Mouse (Mus musculus) embryonic facial prominence, embryonic 12.5 days (tissue): ENCODE data around the gene Borcs6. TPM values are rescaled to one million over a fixed set of nuclear protein-coding genes. Genes with fewer than 3 reads are reported as not detected.

Source experiments
- ATAC-seq: fragments of 200-750 bp; cut with Nextera tagmentation; 2 replicates; pipeline ENCODE4 v1.8.0; 2017; ENCODE audit not compliant: insufficient number of reproducible peaks, insufficient read depth, low FRiP score, low TSS enrichment
- H3K27ac ChIP-seq: fragments of 300-500 bp; sonication (generic); 2 replicates; pipeline ENCODE4 v1.5.1; 2016; ENCODE audit warnings: mild to moderate bottlenecking
- H3K27me3 ChIP-seq: fragments of 300-500 bp; sonication (generic); 2 replicates; pipeline ENCODE4 v1.6.1; 2016; ENCODE audit warnings: mild to moderate bottlenecking, moderate library complexity
- H3K36me3 ChIP-seq: fragments of 300-500 bp; sonication (generic); 2 replicates; pipeline ENCODE4 v1.6.1; 2016; ENCODE audit warnings: mild to moderate bottlenecking
- H3K4me1 ChIP-seq: fragments of 300-500 bp; sonication (generic); 2 replicates; pipeline ENCODE4 v1.6.1; 2016
- H3K4me2 ChIP-seq: fragments of 300-500 bp; sonication (generic); replicated peaks from 2 replicates; pipeline ENCODE4 v1.6.1; 2016; ENCODE audit warnings: mild to moderate bottlenecking, moderate library complexity
- H3K4me3 ChIP-seq: fragments of 300-500 bp; sonication (generic); 2 replicates; pipeline ENCODE4 v1.5.1; 2016; ENCODE audit warnings: mild to moderate bottlenecking
- H3K9ac ChIP-seq: fragments of 300-500 bp; sonication (generic); 2 replicates; pipeline ENCODE4 v1.6.1; 2016; ENCODE audit warnings: mild to moderate bottlenecking, moderate library complexity
- H3K9me3 ChIP-seq: fragments of 300-500 bp; sonication (generic); 2 replicates; pipeline ENCODE4 v1.6.1; 2016; ENCODE audit warnings: mild to moderate bottlenecking, moderate library complexity
- WGBS: fragments of 180-500 bp; shearing (Covaris S2); methylation state at CpG from one replicate; pipeline ENCODE4 v1.1.7; 2016; 5-methylcytosine and 5-hydroxymethylcytosine counted together
- polyA plus RNA-seq: library from polyadenylated mRNA; unstranded; fragments of >200 nt; fragmentation: Nextera tagmentation; extraction: Ambion mirVana; gene quantifications from 2 replicates; pipeline ENCODE4 v1.2.1, GENCODE M21; 2016

The Borcs6 gene
- polyA plus RNA-seq, 1 experiment from 2014 or later, result 12.3 TPM

- peaks cover 27% of the 10 kb centered on the region for H3K4me1 ChIP-seq
- H3K27ac ChIP-seq, result peak overlapping the region; percentile 85; the same call in 1 of the 2 replicates
- no peaks in the 10 kb centered on the region for H3K9me3 ChIP-seq
- no peaks in the 10 kb centered on the region for H3K27me3 ChIP-seq
- peak overlapping the region; percentile 56 for H3K4me2 ChIP-seq
- no peak for ATAC-seq
- peak overlapping the region; percentile 80 for H3K4me3 ChIP-seq
- WGBS, result 42% methylated on average over 9 of the region's 9 CpGs
- H3K36me3 ChIP-seq, result no peaks in the 10 kb centered on the region
- H3K9ac ChIP-seq, result peak overlapping the region; percentile 65
Measured at GRCm38 (mm10) chr11:69064259-69065133, 5.0 kb downstream of the Borcs6 start.

- WGBS, result 52% methylated on average over 3 of the region's 3 CpGs
- Histone ChIP-seq H3K9me3 (no peaks in the 10 kb centered on the region), H3K4me1 (peaks cover 29% of the 10 kb centered on the region), H3K4me3 (0 out of 2 replicates have a peak overlapping the region, but pooled peaks have one; percentile 45), H3K27me3 (no peaks in the 10 kb centered on the region), H3K36me3 (no peaks in the 10 kb centered on the region), H3K27ac (no peak overlapping the region), H3K9ac (no peak overlapping the region), H3K4me2 (peak overlapping the region; percentile 94)
- no peak for ATAC-seq
Measured at GRCm38 (mm10) chr11:69065394-69065925, 5.9 kb downstream of the Borcs6 start.

- H3K4me1 ChIP-seq, result peaks cover 23% of the 10 kb centered on the region
- 2% methylated on average over 29 of the region's 29 CpGs for WGBS
- H3K9ac ChIP-seq, result peak overlapping the region; percentile 44
Measured at GRCm38 (mm10) chr11:69066163-69066861, 6.8 kb downstream of the Borcs6 start.

GRCm38 (mm10) chr11:69066956-69067355 lies 7.4 kb downstream of the Borcs6 start:
- H3K36me3 ChIP-seq, result no peaks in the 10 kb centered on the region
- no peak for ATAC-seq
- H3K4me2 ChIP-seq, result peak overlapping the region; percentile 94
- H3K27me3 ChIP-seq, result no peaks in the 10 kb centered on the region
- H3K9me3 ChIP-seq, result no peaks in the 10 kb centered on the region
- peak overlapping the region; percentile 45 for H3K4me3 ChIP-seq
- peak overlapping the region; percentile 44; the same call in 1 of the 2 replicates for H3K9ac ChIP-seq
- H3K27ac ChIP-seq, result no peak overlapping the region
- WGBS, result 9% methylated on average over 8 of the region's 8 CpGs
- peaks cover 24% of the 10 kb centered on the region for H3K4me1 ChIP-seq

More at GRCm38 (mm10) chr11:69066163-69066861, 6.8 kb downstream of the Borcs6 start:
- Histone ChIP-seq H3K4me3 (peak overlapping the region; percentile 45), H3K9me3 (no peaks in the 10 kb centered on the region), H3K36me3 (no peaks in the 10 kb centered on the region), H3K27ac (no peak overlapping the region), H3K4me2 (peak overlapping the region; percentile 94), H3K27me3 (no peaks in the 10 kb centered on the region)
- no peak for ATAC-seq

- no peaks in the 10 kb centered on the region for H3K27me3 ChIP-seq
- H3K36me3 ChIP-seq, result no peaks in the 10 kb centered on the region
- peaks cover 30% of the 10 kb centered on the region for H3K4me1 ChIP-seq
- WGBS, result 63% methylated on average over 6 of the region's 6 CpGs
- no peak overlapping the region for H3K4me2 ChIP-seq
- no peak overlapping the region for H3K9ac ChIP-seq
- no peak overlapping the region for H3K4me3 ChIP-seq
- H3K9me3 ChIP-seq, result no peaks in the 10 kb centered on the region
- no peak overlapping the region for H3K27ac ChIP-seq
- no peak for ATAC-seq
Measured at GRCm38 (mm10) chr11:69067601-69068000, 8.1 kb downstream of the Borcs6 start.

GRCm38 (mm10) chr11:69070093-69070492 lies 10.6 kb downstream of the Borcs6 start:
- peak overlapping the region; percentile 78 for H3K9ac ChIP-seq
- H3K4me2 ChIP-seq, result peak overlapping the region; percentile 83
- peaks cover 29% of the 10 kb centered on the region for H3K4me1 ChIP-seq
- no peaks in the 10 kb centered on the region for H3K36me3 ChIP-seq
- no peak for ATAC-seq
- no peaks in the 10 kb centered on the region for H3K27me3 ChIP-seq
- 2% methylated on average over 13 of the region's 13 CpGs for WGBS
- peak overlapping the region; percentile 92 for H3K27ac ChIP-seq
- H3K9me3 ChIP-seq, result no peaks in the 10 kb centered on the region
- peak overlapping the region; percentile 63 for H3K4me3 ChIP-seq

- under 1% methylated on average over 47 of the region's 47 CpGs for WGBS
- peaks cover 29% of the 10 kb centered on the region for H3K4me1 ChIP-seq
- ATAC-seq, result peak; percentile 84
Measured at GRCm38 (mm10) chr11:69070590-69071222, 11.2 kb downstream of the Borcs6 start, which contains the start of gene Tmem107. Gene Tmem107 (plus strand): TSS chr11:69070806.

GRCm38 (mm10) chr11:69071262-69071661 lies 11.7 kb downstream of the Borcs6 start:
- Histone ChIP-seq H3K27me3 (no peaks in the 10 kb centered on the region), H3K4me1 (peaks cover 24% of the 10 kb centered on the region), H3K9me3 (no peaks in the 10 kb centered on the region), H3K27ac (peak overlapping the region; percentile 92; the same call in 1 of the 2 replicates), H3K4me3 (peak overlapping the region; percentile 63), H3K36me3 (no peaks in the 10 kb centered on the region), H3K4me2 (peak overlapping the region; percentile 83), H3K9ac (peak overlapping the region; percentile 78)
- 26% methylated on average over 9 of the region's 9 CpGs for WGBS
- no peak for ATAC-seq

More at GRCm38 (mm10) chr11:69070590-69071222, 11.2 kb downstream of the Borcs6 start, which contains the start of gene Tmem107:
- Histone ChIP-seq H3K27ac (peak within 1 kb of the TSS; percentile 92), H3K4me3 (peak within 1 kb of the TSS; percentile 63), H3K9ac (peak within 1 kb of the TSS; percentile 78), H3K36me3 (no peaks in the 10 kb centered on the region), H3K4me2 (peak within 1 kb of the TSS; percentile 83), H3K9me3 (no peaks in the 10 kb centered on the region), H3K27me3 (no peaks in the 10 kb centered on the region)

- ATAC-seq, result no peak
- H3K9ac ChIP-seq, result peak overlapping the region; percentile 50
- peaks cover 19% of the 10 kb centered on the region for H3K4me1 ChIP-seq
- 83% methylated on average over 11 of the region's 11 CpGs for WGBS
- peak overlapping the region; percentile 56 for H3K27ac ChIP-seq
- no peaks in the 10 kb centered on the region for H3K36me3 ChIP-seq
- H3K27me3 ChIP-seq, result no peaks in the 10 kb centered on the region
- no peaks in the 10 kb centered on the region for H3K9me3 ChIP-seq
- peak overlapping the region; percentile 24 for H3K4me3 ChIP-seq
- H3K4me2 ChIP-seq, result peak overlapping the region; percentile 83
Measured at GRCm38 (mm10) chr11:69072234-69072633, 12.7 kb downstream of the Borcs6 start.

GRCm38 (mm10) chr11:69072666-69073064 lies 13.1 kb downstream of the Borcs6 start:
- no peaks in the 10 kb centered on the region for H3K9me3 ChIP-seq
- peaks cover 19% of the 10 kb centered on the region for H3K4me1 ChIP-seq
- H3K36me3 ChIP-seq, result no peaks in the 10 kb centered on the region
- no peaks in the 10 kb centered on the region for H3K27me3 ChIP-seq
- H3K27ac ChIP-seq, result peak overlapping the region; percentile 56
- no peak for ATAC-seq
- peak overlapping the region; percentile 83 for H3K4me2 ChIP-seq
- peak overlapping the region; percentile 24 for H3K4me3 ChIP-seq
- peak overlapping the region; percentile 50 for H3K9ac ChIP-seq
- WGBS, result 11% methylated on average over 9 of the region's 9 CpGs
